Mouse (Mus musculus) liver, embryonic 14.5 days (tissue): ENCODE data around the gene Shc2.

Experiments
- CTCF ChIP-seq: IDR thresholded peaks from 2 replicates; pipeline ENCODE4 v1.5.1; 2016; ENCODE audit warnings: antibody characterized with exemption, low read depth, control low read depth
- EP300 ChIP-seq: IDR thresholded peaks from 2 replicates; pipeline ENCODE4 v1.6.1; 2016; ENCODE audit warnings: antibody characterized with exemption, low read depth

- no peak for TF ChIP-seq CTCF
- no peak for TF ChIP-seq EP300
These were observed 43.6 kb downstream of the Shc2 start for GRCm38 (mm10) chr10:79594111-79594510.
